Mouse (Mus musculus): ENCODE measurements around the gene 2410004P03Rik. TPM values are rescaled to one million over a fixed set of nuclear protein-coding genes. Genes with fewer than 3 reads are reported as not detected.

2410004P03Rik gene
- polyA plus RNA-seq, 1 experiment = 0.02 TPM

- H3K4me1 ChIP-seq (ENCODE audit: control insufficient read depth, insufficient read depth, low read length) = no peaks in the 10 kb centered on the region
- TF ChIP-seq POLR2A (IDR thresholded peaks at IDR 0.05; ENCODE audit: low read depth, low read length) = no peak
- no peak for TF ChIP-seq CTCF (conservative IDR thresholded peaks at IDR 0.05; ENCODE audit: insufficient read depth, insufficient read length, low read depth, low read length)
- whole genome bisulfite sequencing = 94% methylated on average over 2 of the region's 2 CpGs
- DNase-seq = no peak
- no peaks in the 10 kb centered on the region; the same call in 1 of the 2 replicates for H3K36me3 ChIP-seq (ENCODE audit: control insufficient read depth, insufficient read depth, low read length)
- no peak overlapping the region for H3K27ac ChIP-seq (ENCODE audit: insufficient read depth, low read depth, low read length)
- H3K4me3 ChIP-seq (ENCODE audit: insufficient read depth, low read depth, low read length) = no peak overlapping the region
- H3K27me3 ChIP-seq (replicated peaks; ENCODE audit: control insufficient read depth, insufficient read depth, low read length) = no peaks in the 10 kb centered on the region
Measured at GRCm38 (mm10) chr12:16991376-16991775, 20.2 kb downstream of the 2410004P03Rik start.

- H3K27ac ChIP-seq (ENCODE audit: insufficient read depth, low read depth, low read length) = no peak overlapping the region
- 94% methylated on average over 1 of the region's 1 CpGs for WGBS
- TF ChIP-seq POLR2A (IDR thresholded peaks at IDR 0.05; ENCODE audit: low read depth, low read length) (no peak), CTCF (conservative IDR thresholded peaks at IDR 0.05; ENCODE audit: insufficient read depth, insufficient read length, low read depth, low read length) (no peak)
- no peaks in the 10 kb centered on the region for H3K27me3 ChIP-seq (replicated peaks; ENCODE audit: control insufficient read depth, insufficient read depth, low read length)
- DNase-seq = no peak
- peaks cover 7% of the 10 kb centered on the region; the same call in 1 of the 2 replicates for H3K36me3 ChIP-seq (ENCODE audit: control insufficient read depth, insufficient read depth, low read length)
- no peaks in the 10 kb centered on the region for H3K4me1 ChIP-seq (ENCODE audit: control insufficient read depth, insufficient read depth, low read length)
- no peak overlapping the region for H3K4me3 ChIP-seq (ENCODE audit: insufficient read depth, low read depth, low read length)
Measured at GRCm38 (mm10) chr12:16985778-16986177, 25.7 kb downstream of the 2410004P03Rik start.

DNA sequence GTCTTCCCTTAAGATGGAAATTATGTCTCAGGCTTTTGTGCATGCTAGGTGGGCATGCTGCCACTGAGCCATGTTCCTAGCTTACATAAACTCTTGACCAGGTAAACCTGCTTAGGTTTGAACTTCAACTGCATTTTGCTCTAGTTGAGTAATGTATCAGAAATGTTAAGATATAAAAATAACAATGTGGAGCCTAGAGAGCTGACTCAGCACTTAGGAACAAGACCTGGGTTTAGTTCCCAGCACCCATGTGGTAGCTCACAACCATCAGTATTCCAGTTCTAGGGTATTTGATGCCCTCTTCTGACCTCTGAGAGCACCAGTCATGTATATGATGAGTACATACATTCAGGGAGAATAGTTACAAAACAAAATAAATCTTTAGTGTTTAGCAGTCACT is 34.4 kb downstream of the 2410004P03Rik start:
- Histone ChIP-seq H3K27me3 (replicated peaks; ENCODE audit: control insufficient read depth, insufficient read depth, low read length) (no peaks in the 10 kb centered on the region), H3K4me1 (ENCODE audit: control insufficient read depth, insufficient read depth, low read length) (no peaks in the 10 kb centered on the region), H3K27ac (ENCODE audit: insufficient read depth, low read depth, low read length) (no peak overlapping the region), H3K36me3 (ENCODE audit: control insufficient read depth, insufficient read depth, low read length) (peaks cover 14% of the 10 kb centered on the region), H3K4me3 (ENCODE audit: insufficient read depth, low read depth, low read length) (no peak overlapping the region)
- no peak for DNase-seq
- TF ChIP-seq CTCF (conservative IDR thresholded peaks at IDR 0.05; ENCODE audit: insufficient read depth, insufficient read length, low read depth, low read length) (no peak), POLR2A (IDR thresholded peaks at IDR 0.05; ENCODE audit: low read depth, low read length) (no peak)

DNA sequence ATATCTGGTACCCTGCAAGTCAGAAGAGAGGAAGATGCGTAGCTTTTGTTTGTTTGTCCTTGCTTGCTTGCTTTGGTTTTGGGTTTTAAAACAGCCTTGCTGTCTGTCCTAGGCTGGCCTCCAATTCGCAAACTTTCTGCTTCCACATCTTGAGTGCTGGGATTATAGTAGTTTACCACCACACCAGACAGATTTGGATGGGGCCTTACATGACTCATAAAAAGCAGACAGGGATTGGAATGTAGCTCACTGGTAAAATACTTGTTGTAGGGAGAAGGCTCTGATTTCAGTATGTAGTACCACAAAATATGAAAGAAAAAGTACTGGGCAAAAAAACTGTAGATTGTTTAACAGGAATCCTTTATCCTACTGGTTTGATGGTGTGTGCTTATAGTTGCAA is 44.7 kb downstream of the 2410004P03Rik start:
- H3K27ac ChIP-seq (ENCODE audit: insufficient read depth, low read depth, low read length) = no peak overlapping the region
- no peaks in the 10 kb centered on the region for H3K27me3 ChIP-seq (replicated peaks; ENCODE audit: control insufficient read depth, insufficient read depth, low read length)
- WGBS = 93% methylated on average over 2 of the region's 2 CpGs
- no peak for DNase-seq
- H3K36me3 ChIP-seq (ENCODE audit: control insufficient read depth, insufficient read depth, low read length) = peaks cover 11% of the 10 kb centered on the region
- no peaks in the 10 kb centered on the region for H3K4me1 ChIP-seq (ENCODE audit: control insufficient read depth, insufficient read depth, low read length)
- H3K4me3 ChIP-seq (ENCODE audit: insufficient read depth, low read depth, low read length) = no peak overlapping the region
- TF ChIP-seq POLR2A (IDR thresholded peaks at IDR 0.05; ENCODE audit: low read depth, low read length) (no peak), CTCF (conservative IDR thresholded peaks at IDR 0.05; ENCODE audit: insufficient read depth, insufficient read length, low read depth, low read length) (no peak)

DNA sequence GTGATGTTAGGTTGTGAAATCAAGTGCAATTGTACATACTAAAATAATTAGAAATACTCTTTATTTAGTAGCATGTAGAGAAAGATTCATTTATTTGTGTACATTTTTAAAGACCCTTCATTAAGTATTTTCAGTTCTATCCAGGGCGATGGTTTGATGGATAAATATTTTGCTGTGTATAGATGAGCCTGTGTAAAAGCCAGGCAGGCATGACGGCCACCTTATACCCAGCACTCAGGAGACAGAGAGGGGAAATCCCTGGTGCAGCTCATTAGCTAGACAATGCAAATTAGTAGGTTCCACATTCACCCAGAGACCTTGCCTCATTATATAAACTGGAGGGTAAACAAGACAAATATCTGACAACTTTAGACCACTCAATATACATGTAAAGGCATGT is 48.2 kb downstream of the 2410004P03Rik start:
- 76% methylated on average over 2 of the region's 2 CpGs for WGBS
- no peak overlapping the region for H3K27ac ChIP-seq (ENCODE audit: insufficient read depth, low read depth, low read length)
- no peak for DNase-seq
- no peaks in the 10 kb centered on the region for H3K27me3 ChIP-seq (replicated peaks; ENCODE audit: control insufficient read depth, insufficient read depth, low read length)
- no peaks in the 10 kb centered on the region for H3K4me1 ChIP-seq (ENCODE audit: control insufficient read depth, insufficient read depth, low read length)
- no peak overlapping the region for H3K4me3 ChIP-seq (ENCODE audit: insufficient read depth, low read depth, low read length)
- H3K36me3 ChIP-seq (ENCODE audit: control insufficient read depth, insufficient read depth, low read length) = peaks cover 22% of the 10 kb centered on the region
- TF ChIP-seq POLR2A (IDR thresholded peaks at IDR 0.05; ENCODE audit: low read depth, low read length) (no peak), CTCF (conservative IDR thresholded peaks at IDR 0.05; ENCODE audit: insufficient read depth, insufficient read length, low read depth, low read length) (no peak)

GRCm38 (mm10) chr12:16958851-16959250 is 52.7 kb downstream of the 2410004P03Rik start:
- Histone ChIP-seq H3K4me1 (ENCODE audit: control insufficient read depth, insufficient read depth, low read length) (no peaks in the 10 kb centered on the region), H3K27ac (ENCODE audit: insufficient read depth, low read depth, low read length) (no peak overlapping the region), H3K4me3 (ENCODE audit: insufficient read depth, low read depth, low read length) (no peak overlapping the region), H3K27me3 (replicated peaks; ENCODE audit: control insufficient read depth, insufficient read depth, low read length) (no peaks in the 10 kb centered on the region), H3K36me3 (ENCODE audit: control insufficient read depth, insufficient read depth, low read length) (peaks cover 17% of the 10 kb centered on the region)
- peak; percentile 46 for TF ChIP-seq CTCF (conservative IDR thresholded peaks at IDR 0.05; ENCODE audit: insufficient read depth, insufficient read length, low read depth, low read length)
- TF ChIP-seq POLR2A (IDR thresholded peaks at IDR 0.05; ENCODE audit: low read depth, low read length) = no peak
- WGBS = 64% methylated on average over 1 of the region's 1 CpGs
- DNase-seq = peak; percentile 16

Other genes with a start within 250 kb of the 2410004P03Rik start
- gene Greb1, start 210.8 kb downstream of the 2410004P03Rik start, polyA plus RNA-seq (2012; rRNA removed) = 0.59 and 0.94 TPM in 2 replicates
- 14.7 and 15.5 TPM in 2 replicates for gene E2f6, start 200.8 kb downstream of the 2410004P03Rik start, polyA plus RNA-seq (2012; rRNA removed)
- 4.4 and 5.9 TPM in 2 replicates for gene Rock2, start 116.8 kb downstream of the 2410004P03Rik start, polyA plus RNA-seq (2012; rRNA removed)
- 9.0 and 11.8 TPM in 2 replicates for gene Pqlc3, start 11.3 kb downstream of the 2410004P03Rik start, polyA plus RNA-seq (2012; rRNA removed)
- gene Kcnf1, start 165.2 kb upstream of the 2410004P03Rik start, polyA plus RNA-seq (2012; rRNA removed) = 0.86 and 1.0 TPM in 2 replicates